In the genomic region with DNA sequence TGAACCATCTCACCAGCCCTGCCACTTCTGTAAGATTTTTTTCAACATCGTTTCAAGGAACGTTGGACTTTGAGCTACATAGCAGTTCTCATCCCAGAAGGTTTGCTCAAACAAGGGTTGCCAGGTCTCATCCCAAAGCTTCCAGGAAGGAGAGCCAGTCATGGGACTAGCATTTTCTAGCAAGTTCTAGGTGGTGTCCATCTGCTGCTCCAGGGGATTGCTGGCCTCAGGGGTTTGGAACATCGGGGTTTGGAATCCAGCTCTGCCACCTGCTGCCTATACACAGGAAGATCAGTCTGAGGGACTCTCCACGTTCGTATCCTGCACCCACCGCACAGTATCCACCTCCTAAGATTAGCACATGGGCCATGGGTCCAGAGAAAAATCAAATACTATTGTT, we compare ENCODE assay signal across 10 mouse cellular contexts. TPM values are rescaled to one million over a fixed set of nuclear protein-coding genes. Genes with fewer than 3 reads are reported as not detected.
DNase-seq lines count a peak whose midpoint lies in the region; ATAC-seq lines count a peak whose summit lies in the region.
"Had no signal": no experiment of that assay in that cellular context is flagged by ENCODE, and none has a peak within 500 bp of the region (broad histone marks: within the 10 kb centered on the region; RNA-seq: fewer than 3 reads in every experiment).

No protein-coding gene starts in this region.

- no peak overlapping the region for H3K27ac ChIP-seq in limb, embryonic 11.5 days (replicated peaks; ENCODE audit: low read depth, low read length)
- no peak overlapping the region for H3K27ac ChIP-seq in limb, embryonic 10.5 days
- H3K27ac ChIP-seq in midbrain, embryonic 15.5 days = no peak overlapping the region
- H3K27ac ChIP-seq in neural tube, embryonic 15.5 days (replicated peaks) = no peak overlapping the region

- WGBS in limb, embryonic 11.5 days = 75% methylated on average over 6 of the region's 6 CpGs
- WGBS in limb, embryonic 10.5 days = 67% methylated on average over 6 of the region's 6 CpGs
- 70% methylated on average over 6 of the region's 6 CpGs for WGBS in midbrain, embryonic 15.5 days
- WGBS in neural tube, embryonic 15.5 days = 75% methylated on average over 6 of the region's 6 CpGs

- H3K4me1 ChIP-seq in limb, embryonic 11.5 days (ENCODE audit: control insufficient read depth, insufficient read depth, low read length) = no peaks in the 10 kb centered on the region
- H3K4me1 ChIP-seq in limb, embryonic 10.5 days = no peaks in the 10 kb centered on the region
- H3K4me1 ChIP-seq in midbrain, embryonic 15.5 days = no peaks in the 10 kb centered on the region
- H3K4me1 ChIP-seq in neural tube, embryonic 15.5 days = no peaks in the 10 kb centered on the region

- no peaks in the 10 kb centered on the region for H3K9me3 ChIP-seq in limb, embryonic 11.5 days (ENCODE audit: control insufficient read depth, low read length)
- no peaks in the 10 kb centered on the region for H3K9me3 ChIP-seq in limb, embryonic 10.5 days (replicated peaks)
- no peaks in the 10 kb centered on the region for H3K9me3 ChIP-seq in midbrain, embryonic 15.5 days
- no peaks in the 10 kb centered on the region for H3K9me3 ChIP-seq in neural tube, embryonic 15.5 days (replicated peaks)

- ATAC-seq in limb, embryonic 11.5 days (ENCODE audit: insufficient number of reproducible peaks, low FRiP score, low TSS enrichment, low read depth) = no peak
- ATAC-seq in midbrain, embryonic 15.5 days (replicated peaks) = no peak
- ATAC-seq in neural tube, embryonic 15.5 days (ENCODE audit: low FRiP score) = no peak

- no peak overlapping the region for H3K9ac ChIP-seq in limb, embryonic 11.5 days (ENCODE audit: low read length)
- no peak overlapping the region for H3K9ac ChIP-seq in midbrain, embryonic 15.5 days
- H3K9ac ChIP-seq in neural tube, embryonic 15.5 days (replicated peaks) = no peak overlapping the region

- no peak overlapping the region for H3K4me3 ChIP-seq in limb, embryonic 11.5 days (ENCODE audit: low read depth, low read length)
- H3K4me3 ChIP-seq in limb, embryonic 10.5 days = no peak overlapping the region
- H3K4me3 ChIP-seq in midbrain, embryonic 15.5 days = no peak overlapping the region
- H3K4me3 ChIP-seq in neural tube, embryonic 15.5 days (replicated peaks) = no peak overlapping the region

- H3K4me2 ChIP-seq in limb, embryonic 11.5 days (ENCODE audit: low read depth, severe bottlenecking) = no peak overlapping the region
- no peak overlapping the region for H3K4me2 ChIP-seq in midbrain, embryonic 15.5 days
- no peak overlapping the region for H3K4me2 ChIP-seq in neural tube, embryonic 15.5 days

- H3K27me3 ChIP-seq in limb, embryonic 11.5 days (ENCODE audit: control insufficient read depth, insufficient read depth, low read length) = no peaks in the 10 kb centered on the region
- H3K27me3 ChIP-seq in limb, embryonic 10.5 days (ENCODE audit: low read depth, poor library complexity, severe bottlenecking) = no peaks in the 10 kb centered on the region
- H3K27me3 ChIP-seq in midbrain, embryonic 15.5 days (replicated peaks) = no peaks in the 10 kb centered on the region
- no peaks in the 10 kb centered on the region for H3K27me3 ChIP-seq in neural tube, embryonic 15.5 days (replicated peaks)

- H3K36me3 ChIP-seq in limb, embryonic 11.5 days (ENCODE audit: control insufficient read depth, insufficient read depth, low read length) = no peaks in the 10 kb centered on the region
- H3K36me3 ChIP-seq in limb, embryonic 10.5 days = no peaks in the 10 kb centered on the region
- no peaks in the 10 kb centered on the region for H3K36me3 ChIP-seq in midbrain, embryonic 15.5 days (replicated peaks)
- H3K36me3 ChIP-seq in neural tube, embryonic 15.5 days = no peaks in the 10 kb centered on the region

- peak; percentile 22 for DNase-seq in cerebellum, adult 11 months
- no peak for DNase-seq in cerebellum, postnatal 4 days (ENCODE audit: low spot score in 2 of 2)
- DNase-seq in limb, embryonic 11.5 days (ENCODE audit: low spot score) = peak; percentile 20
- DNase-seq in limb, embryonic 10.5 days (ENCODE audit: low spot score) = no peak
- DNase-seq in cerebellum, postnatal 10 days = peak; percentile 24 to 29
- DNase-seq in lung, postnatal 14 days = peak; percentile 8

RNA-seq across cellular contexts. Expression of gene Pdyn, which starts 39.6 kb away (rescaled TPM):
- not detected in 2 replicates for polyA plus RNA-seq in limb, embryonic 11.5 days (2014; fragmentation: Nextera tagmentation; extraction: Ambion mirVana)
- not detected in 2 replicates for polyA plus RNA-seq in limb, embryonic 10.5 days (2016; fragmentation: Nextera tagmentation; extraction: Ambion mirVana)
- polyA plus RNA-seq in midbrain, embryonic 15.5 days (2015; fragmentation: Nextera tagmentation; extraction: Ambion mirVana) = 14.0 and 14.6 TPM in 2 replicates
- 43.7 and 43.9 TPM in 2 replicates for polyA plus RNA-seq in neural tube, embryonic 15.5 days (2015; fragmentation: Nextera tagmentation; extraction: Ambion mirVana)
- polyA plus RNA-seq: gonadal fat pad, adult 2 months; lung, embryonic 16.5 days had no signal

Comparison
In these comparisons a context has a peak if more than half of its experiments do, and no peak if none do; other contexts are left out.
1. DNase-seq: peak in cerebellum, adult 11 months (single experiment), limb, embryonic 11.5 days (single experiment), cerebellum, postnatal 10 days (2 of 2) and lung, postnatal 14 days (single experiment); none in cerebellum, postnatal 4 days (0 of 2) and limb, embryonic 10.5 days (single experiment).
2. RNA of gene Pdyn, which starts 39.6 kb away (polyA plus RNA-seq): 43.7 to 43.9 TPM in neural tube, embryonic 15.5 days and 14.0 to 14.6 TPM in midbrain, embryonic 15.5 days; not detected in limb, embryonic 11.5 days and not detected in limb, embryonic 10.5 days; every median in the first group is over 10 times any median in the second.